Mouse (Mus musculus) cerebellum, adult 2 months (tissue): Measurements from ENCODE around the gene Prlh. TPM values are rescaled to one million over a fixed set of nuclear protein-coding genes. Genes with fewer than 3 reads are reported as not detected.

Experiments
- DNase-seq, 2 experiments: peaks; one replicate each; pipeline ENCODE4 v3.0.0; 2021
- H3K27ac ChIP-seq: fragments of 200-500 bp; 2 replicates; pipeline ENCODE4 v1.5.1; 2012; ENCODE audit warnings: low read length, control low read depth, inconsistent platforms; ENCODE audit not compliant: insufficient read depth
- H3K27me3 ChIP-seq: fragments of 200-500 bp; 2 replicates; pipeline ENCODE4 v1.6.1; 2012; ENCODE audit warnings: inconsistent platforms, mild to moderate bottlenecking, low read length, moderate library complexity; ENCODE audit not compliant: control insufficient read depth, insufficient read depth
- H3K4me1 ChIP-seq: fragments of 200-500 bp; 2 replicates; pipeline ENCODE4 v1.6.1; 2011; ENCODE audit warnings: low read length; ENCODE audit not compliant: control insufficient read depth, insufficient read depth
- H3K4me3 ChIP-seq: fragments of 200-500 bp; replicated peaks from 2 replicates; pipeline ENCODE3; 2011; ENCODE audit warnings: mild to moderate bottlenecking, low read depth, low read length, control low read depth; ENCODE audit not compliant: insufficient read depth
- CTCF ChIP-seq: fragments of 200-500 bp; IDR thresholded peaks from 2 replicates; pipeline ENCODE4 v1.5.1; 2011; ENCODE audit warnings: low read depth, mild to moderate bottlenecking, control low read depth, low read length, moderate library complexity, borderline replicate concordance; ENCODE audit not compliant: insufficient read depth
- POLR2A ChIP-seq: fragments of 200-500 bp; IDR thresholded peaks from 2 replicates; pipeline ENCODE4 v1.6.1; 2011; ENCODE audit warnings: low read length, control low read depth, borderline replicate concordance; ENCODE audit not compliant: insufficient read depth
- WGBS: fragments of 180-500 bp; shearing (Covaris S2); methylation state at CpG from one replicate; pipeline ENCODE4 v1.1.7; 2018; 5-methylcytosine and 5-hydroxymethylcytosine counted together
- polyA plus RNA-seq: library from polyadenylated mRNA; depleted of rRNA; stranded (reverse); fragments of >200 nt; gene quantifications from 2 replicates; pipeline ENCODE4 v1.2.3, GENCODE M21; 2012; rRNA removed

Prlh gene
- polyA plus RNA-seq, 1 experiment: 1.1 TPM

DNA sequence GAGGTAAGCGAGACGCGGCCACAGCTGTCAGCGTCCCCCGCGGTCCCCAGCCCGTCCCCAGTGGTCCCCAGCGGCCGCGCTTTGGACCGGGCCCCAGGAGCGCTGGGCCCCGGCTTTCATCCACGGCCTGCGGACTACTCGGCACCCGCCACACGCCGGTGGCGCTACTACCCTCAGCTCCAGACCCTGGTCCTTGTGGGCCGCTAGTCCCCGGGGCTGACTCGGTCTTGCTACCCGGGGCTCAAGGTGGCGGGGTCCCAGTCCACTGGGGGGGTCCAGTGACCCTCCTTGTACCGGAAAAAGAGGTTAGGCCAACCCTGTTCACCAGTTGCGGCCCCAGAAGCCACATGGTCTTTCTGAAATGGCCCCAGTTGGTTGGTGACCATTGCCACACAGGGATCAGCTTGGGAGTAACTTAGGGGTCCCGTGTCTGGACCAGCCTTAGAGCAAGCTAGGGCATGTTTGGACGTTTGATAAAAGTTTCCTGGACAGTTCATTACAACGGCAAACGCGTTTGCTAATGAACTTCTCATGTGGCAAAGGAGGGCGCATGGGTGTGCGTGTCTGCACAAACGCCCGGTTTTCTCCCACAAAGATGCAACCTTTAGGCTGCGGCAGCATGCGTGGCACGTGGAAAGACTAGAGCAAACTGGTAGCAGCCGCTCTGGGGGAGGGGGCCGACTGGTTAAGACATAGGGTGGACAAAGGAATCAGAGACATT lies 46.1 kb downstream of the Prlh start:
- TF ChIP-seq POLR2A (no peak), CTCF (no peak)
- no peak overlapping the region for H3K27ac ChIP-seq
- no peaks in the 10 kb centered on the region for H3K27me3 ChIP-seq
- WGBS: under 1% methylated on average over 41 of the region's 41 CpGs
- H3K4me3 ChIP-seq: peak overlapping the region; percentile 73
- H3K4me1 ChIP-seq: no peaks in the 10 kb centered on the region; the same call in 1 of the 2 replicates
- no peak for DNase-seq

DNA sequence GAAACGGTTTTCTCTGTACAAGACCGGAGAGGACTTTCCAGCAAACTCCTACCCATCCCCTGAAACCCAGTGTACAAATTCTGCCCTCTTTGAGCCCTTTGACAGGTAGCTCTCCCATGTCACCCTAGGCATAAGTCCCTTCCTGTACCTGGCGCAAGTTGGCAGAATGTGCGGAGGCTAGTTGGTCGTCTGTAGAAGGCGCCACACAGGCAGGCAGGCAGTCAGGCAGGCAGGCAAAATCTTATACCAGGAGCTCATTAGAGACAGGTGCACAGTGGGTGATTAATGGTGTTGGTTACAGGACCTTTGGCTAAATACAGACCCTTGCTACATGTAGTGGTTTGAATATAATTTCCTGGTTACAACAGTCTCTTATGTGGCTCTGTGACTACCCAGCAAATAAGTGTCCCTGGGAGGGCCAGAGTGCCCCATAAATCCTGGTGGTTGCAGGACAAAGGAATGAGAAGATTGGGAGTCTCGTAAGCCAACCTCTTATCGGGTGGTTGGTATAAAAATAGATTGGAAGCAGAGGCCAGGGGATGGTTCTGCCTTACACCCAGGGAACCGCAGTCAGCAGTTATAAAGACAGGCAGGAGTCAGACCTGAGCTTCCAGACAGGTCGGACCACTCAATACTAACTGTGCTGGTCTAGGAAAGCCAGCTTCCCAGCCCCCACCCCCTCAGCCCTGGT lies 47.1 kb downstream of the Prlh start:
- Histone ChIP-seq H3K27me3 (no peaks in the 10 kb centered on the region), H3K27ac (no peak overlapping the region), H3K4me3 (no peak overlapping the region), H3K4me1 (no peaks in the 10 kb centered on the region; the same call in 1 of the 2 replicates)
- DNase-seq: no peak
- WGBS: 70% methylated on average over 10 of the region's 10 CpGs
- TF ChIP-seq CTCF: no peak
- no peak for TF ChIP-seq POLR2A

DNA sequence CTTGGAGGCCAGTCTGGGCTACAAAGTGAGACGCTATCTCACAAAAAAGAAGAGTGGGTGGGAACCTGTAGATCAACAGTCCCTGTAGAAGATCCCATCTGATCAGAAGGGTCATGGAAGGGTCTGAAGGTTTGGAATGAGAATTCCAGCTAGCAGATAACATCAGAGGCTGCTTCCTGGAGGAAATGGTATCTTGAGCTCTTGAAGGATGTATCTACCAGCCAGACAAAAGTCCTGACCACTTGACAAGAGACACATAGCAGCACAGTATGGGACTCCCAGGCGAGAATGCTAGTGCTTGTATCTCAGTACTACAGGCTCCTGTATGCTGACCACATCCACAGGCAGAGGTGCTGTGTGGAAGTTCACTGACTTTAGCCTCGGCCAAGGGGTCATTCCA lies 48.2 kb downstream of the Prlh start:
- TF ChIP-seq POLR2A (no peak), CTCF (no peak)
- Histone ChIP-seq H3K27ac (no peak overlapping the region), H3K27me3 (no peaks in the 10 kb centered on the region), H3K4me1 (no peaks in the 10 kb centered on the region; the same call in 1 of the 2 replicates), H3K4me3 (no peak overlapping the region)
- no peak for DNase-seq
- 96% methylated on average over 3 of the region's 3 CpGs for WGBS

DNA sequence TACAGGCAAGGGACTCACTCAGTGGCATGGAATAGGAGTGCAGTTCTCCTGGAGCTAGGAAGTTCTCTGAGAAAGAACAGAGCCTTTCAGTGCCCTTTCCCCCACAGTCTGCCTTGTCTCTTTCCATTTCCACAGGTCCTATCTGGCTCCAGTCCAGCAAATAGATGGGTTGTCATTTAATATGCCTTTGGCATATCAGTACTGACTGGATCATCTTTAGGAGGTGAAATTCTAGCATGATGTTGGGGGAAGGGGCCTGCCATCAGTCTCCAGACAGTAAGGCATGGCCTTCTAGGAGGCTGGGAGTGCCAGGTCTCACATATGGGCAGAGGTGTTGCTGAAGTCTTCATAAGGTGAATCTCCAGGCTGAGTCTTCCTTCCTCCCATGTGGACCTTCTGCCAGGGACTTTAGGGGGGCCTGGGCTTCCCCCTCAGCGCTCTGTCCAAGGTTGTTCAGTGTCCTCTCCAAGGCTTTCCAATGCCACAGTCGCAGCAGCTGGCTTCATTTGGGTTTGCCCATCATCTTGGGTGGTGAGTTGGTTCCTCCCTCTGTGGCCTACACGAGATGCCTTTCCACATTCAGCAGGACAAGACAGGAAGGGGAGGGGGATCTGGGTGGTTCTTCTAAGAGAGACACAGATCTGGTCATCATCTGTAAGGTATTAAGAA lies 49.1 kb downstream of the Prlh start:
- TF ChIP-seq POLR2A (no peak), CTCF (no peak)
- H3K4me1 ChIP-seq: no peaks in the 10 kb centered on the region; the same call in 1 of the 2 replicates
- H3K4me3 ChIP-seq: no peak overlapping the region
- no peak overlapping the region for H3K27ac ChIP-seq
- 73% methylated on average over 3 of the region's 3 CpGs for WGBS
- no peak for DNase-seq
- no peaks in the 10 kb centered on the region for H3K27me3 ChIP-seq

DNA sequence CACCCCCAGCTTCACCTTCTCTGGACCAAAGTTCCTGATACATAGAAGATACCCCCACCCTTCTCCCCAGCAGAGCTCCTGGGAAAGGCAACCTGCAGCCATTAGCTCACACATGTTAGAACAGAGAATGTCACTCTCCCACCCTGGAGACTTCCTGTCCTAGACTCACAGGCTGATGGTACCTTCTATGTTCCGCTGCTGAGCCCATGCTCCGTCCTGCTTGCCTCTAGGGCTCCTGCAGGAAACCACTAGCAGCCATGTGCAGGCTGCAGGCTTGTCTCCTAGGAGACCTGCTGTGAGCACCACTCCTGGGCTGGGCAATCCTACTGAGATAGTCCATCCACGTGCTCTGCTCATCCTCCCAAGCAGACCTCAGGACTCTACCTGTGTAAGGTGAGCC lies 49.7 kb downstream of the Prlh start:
- no peaks in the 10 kb centered on the region; the same call in 1 of the 2 replicates for H3K4me1 ChIP-seq
- H3K27ac ChIP-seq: no peak overlapping the region
- H3K4me3 ChIP-seq: no peak overlapping the region
- no peak for TF ChIP-seq CTCF
- TF ChIP-seq POLR2A: no peak
- WGBS: 86% methylated on average over 3 of the region's 3 CpGs
- no peaks in the 10 kb centered on the region for H3K27me3 ChIP-seq
- no peak for DNase-seq

Other genes starting within 250 kb of the Prlh start
- 2.0 and 2.6 TPM in 2 replicates for gene Col6a3, start 109.1 kb upstream of the Prlh start, polyA plus RNA-seq
- gene Mlph, start 38.0 kb upstream of the Prlh start, polyA plus RNA-seq: 2.5 and 3.3 TPM in 2 replicates
- not detected in 2 replicates for gene Rab17, start 16.6 kb downstream of the Prlh start, polyA plus RNA-seq
- gene Lrrfip1, start 45.6 kb downstream of the Prlh start, polyA plus RNA-seq: 50.7 and 52.3 TPM in 2 replicates
- gene Rbm44, start 192.0 kb downstream of the Prlh start, polyA plus RNA-seq: 0.07 TPM in 1 of 2 replicates, not detected in the other
- gene Ramp1, start 226.7 kb downstream of the Prlh start, polyA plus RNA-seq: 46.3 and 50.7 TPM in 2 replicates